Mouse (Mus musculus) neural tube, embryonic 15.5 days (tissue): ENCODE measurements at regions not wholly inside any gene's neighbourhood (a gene's known extent, or its start where the extent isn't known, plus 50 kb on each side); places are given as distances from the start of the nearest gene placed in this dataset.

Experiments used
- ATAC-seq: fragments of 200-750 bp; cut with Nextera tagmentation; 2 replicates; pipeline ENCODE4 v1.8.0; 2017; ENCODE audit warnings: mild to moderate bottlenecking, moderate TSS enrichment, moderate library complexity; ENCODE audit not compliant: low FRiP score
- H3K27ac ChIP-seq: fragments of 300-500 bp; sonication (generic); replicated peaks from 2 replicates; pipeline ENCODE4 v1.5.1; 2015; ENCODE audit warnings: mild to moderate bottlenecking, inconsistent platforms
- H3K27me3 ChIP-seq: fragments of 300-500 bp; sonication (generic); replicated peaks from 2 replicates; pipeline ENCODE4 v1.6.1; 2015; ENCODE audit warnings: inconsistent platforms
- H3K36me3 ChIP-seq: fragments of 300-500 bp; sonication (generic); 2 replicates; pipeline ENCODE4 v1.6.1; 2015; ENCODE audit warnings: inconsistent platforms
- H3K4me1 ChIP-seq: fragments of 300-500 bp; sonication (generic); 2 replicates; pipeline ENCODE4 v1.6.1; 2015; ENCODE audit warnings: inconsistent platforms
- H3K4me2 ChIP-seq: fragments of 300-500 bp; sonication (generic); 2 replicates; pipeline ENCODE4 v1.6.1; 2015; ENCODE audit warnings: inconsistent platforms, mild to moderate bottlenecking, moderate library complexity
- H3K4me3 ChIP-seq: fragments of 300-500 bp; sonication (generic); replicated peaks from 2 replicates; pipeline ENCODE4 v1.5.1; 2015; ENCODE audit warnings: mild to moderate bottlenecking, inconsistent platforms
- H3K9ac ChIP-seq: fragments of 300-500 bp; sonication (generic); replicated peaks from 2 replicates; pipeline ENCODE4 v1.6.1; 2015; ENCODE audit warnings: mild to moderate bottlenecking, inconsistent platforms
- H3K9me3 ChIP-seq: fragments of 300-500 bp; sonication (generic); replicated peaks from 2 replicates; pipeline ENCODE4 v1.6.1; 2016; ENCODE audit warnings: inconsistent platforms
- WGBS: fragments of 180-500 bp; shearing (Covaris S2); methylation state at CpG from one replicate; pipeline ENCODE4 v1.1.7; 2015; ENCODE audit warnings: mixed read lengths; 5-methylcytosine and 5-hydroxymethylcytosine counted together

DNA sequence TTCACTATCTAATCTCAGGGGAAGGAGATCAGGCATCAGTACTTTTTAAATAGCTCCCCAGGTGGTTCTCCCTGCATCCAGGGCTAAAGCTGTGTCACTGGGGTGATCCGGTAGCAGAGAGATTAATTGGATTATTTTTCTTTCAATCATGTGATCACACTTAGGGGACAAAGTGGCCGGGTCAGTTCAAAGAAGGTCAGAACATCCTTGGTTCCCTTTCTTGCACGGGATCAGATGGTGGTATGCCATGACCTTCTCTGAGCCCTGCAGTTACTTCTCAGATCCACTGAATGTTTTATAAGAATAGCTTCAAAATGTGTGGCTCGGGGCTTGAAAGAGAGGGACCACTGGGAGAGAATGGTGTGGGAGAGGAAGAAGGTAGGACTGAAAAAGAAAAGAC lies 333.6 kb downstream of the Mllt3 start:
- H3K27me3 ChIP-seq: no peaks in the 10 kb centered on the region
- H3K4me1 ChIP-seq: peaks cover 8% of the 10 kb centered on the region
- H3K4me3 ChIP-seq: no peak overlapping the region
- no peaks in the 10 kb centered on the region for H3K36me3 ChIP-seq
- no peaks in the 10 kb centered on the region for H3K9me3 ChIP-seq
- 39% methylated on average over 4 of the region's 4 CpGs for WGBS
- H3K27ac ChIP-seq: no peak overlapping the region
- no peak overlapping the region for H3K4me2 ChIP-seq
- ATAC-seq: no peak
- H3K9ac ChIP-seq: no peak overlapping the region

DNA sequence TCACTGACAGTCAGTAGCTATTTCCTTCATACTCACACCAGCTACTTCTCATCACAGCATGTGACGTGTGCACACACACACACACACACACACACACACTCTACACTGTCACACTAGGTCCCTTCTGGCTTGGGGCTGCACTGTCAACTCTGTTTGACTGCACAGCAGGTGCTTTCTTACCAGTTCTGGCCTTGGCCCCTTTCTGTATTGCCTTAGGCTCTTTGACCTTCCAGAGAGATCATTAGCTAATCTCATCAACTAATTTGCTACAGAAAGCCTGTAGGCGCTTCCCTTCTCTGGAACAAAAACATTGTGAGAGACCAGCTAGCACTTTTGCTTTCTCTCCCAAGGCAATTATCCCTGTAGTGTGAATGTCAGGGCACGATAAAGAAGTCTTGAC lies 334.4 kb downstream of the Mllt3 start:
- WGBS: 47% methylated on average over 3 of the region's 3 CpGs
- H3K4me3 ChIP-seq: no peak overlapping the region
- H3K9me3 ChIP-seq: no peaks in the 10 kb centered on the region
- no peak overlapping the region for H3K27ac ChIP-seq
- no peak overlapping the region for H3K4me2 ChIP-seq
- H3K4me1 ChIP-seq: peaks cover 8% of the 10 kb centered on the region
- no peak for ATAC-seq
- no peaks in the 10 kb centered on the region for H3K27me3 ChIP-seq
- no peak overlapping the region for H3K9ac ChIP-seq
- no peaks in the 10 kb centered on the region for H3K36me3 ChIP-seq

DNA sequence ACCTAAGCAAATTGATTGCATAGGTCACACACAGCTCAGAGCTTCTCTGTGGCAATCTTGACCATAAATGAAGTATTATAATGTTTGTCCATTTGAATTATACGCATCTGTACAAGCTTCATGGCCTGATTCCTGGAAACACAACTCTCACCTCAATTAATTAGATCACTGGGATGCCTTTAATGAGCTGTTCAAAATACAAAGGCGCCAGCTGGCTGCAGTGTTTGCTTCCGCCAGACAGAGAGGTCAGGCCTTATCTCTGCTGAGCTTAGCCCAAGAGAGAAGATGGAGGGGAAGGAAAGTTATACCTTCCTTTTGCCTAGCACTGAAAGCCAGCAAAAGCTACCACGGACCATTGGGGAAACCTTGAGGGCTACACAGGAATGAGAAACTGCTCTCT lies 336.2 kb downstream of the Mllt3 start:
- no peak overlapping the region for H3K4me2 ChIP-seq
- no peak overlapping the region for H3K9ac ChIP-seq
- no peaks in the 10 kb centered on the region for H3K4me1 ChIP-seq
- ATAC-seq: no peak
- H3K27me3 ChIP-seq: no peaks in the 10 kb centered on the region
- no peak overlapping the region for H3K27ac ChIP-seq
- H3K9me3 ChIP-seq: no peaks in the 10 kb centered on the region
- WGBS: 71% methylated on average over 4 of the region's 4 CpGs
- no peak overlapping the region for H3K4me3 ChIP-seq
- H3K36me3 ChIP-seq: no peaks in the 10 kb centered on the region

DNA sequence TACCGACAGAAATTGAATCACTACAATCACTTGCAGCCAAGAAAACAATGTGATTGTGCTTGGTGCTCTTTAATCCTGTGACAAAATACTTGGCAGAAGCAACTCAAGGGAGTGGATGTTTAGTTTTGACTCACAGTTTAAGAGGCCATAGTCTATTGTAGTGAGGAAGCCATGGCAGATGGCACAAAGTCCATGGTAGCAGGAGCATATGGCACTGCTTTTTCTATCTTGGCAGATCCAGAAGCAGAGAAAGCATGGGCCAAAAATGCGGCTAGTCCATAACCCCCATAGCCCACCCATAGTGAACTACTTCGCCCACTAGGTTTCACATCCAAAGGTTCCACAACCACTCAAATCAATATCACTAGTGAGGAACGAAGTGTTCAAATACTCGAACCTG lies 337.4 kb downstream of the Mllt3 start:
- Histone ChIP-seq H3K27me3 (no peaks in the 10 kb centered on the region), H3K27ac (no peak overlapping the region), H3K9me3 (no peaks in the 10 kb centered on the region), H3K9ac (no peak overlapping the region), H3K4me1 (no peaks in the 10 kb centered on the region), H3K4me2 (no peak overlapping the region), H3K36me3 (no peaks in the 10 kb centered on the region), H3K4me3 (no peak overlapping the region)
- no peak for ATAC-seq
- 94% methylated on average over 5 of the region's 5 CpGs for WGBS

DNA sequence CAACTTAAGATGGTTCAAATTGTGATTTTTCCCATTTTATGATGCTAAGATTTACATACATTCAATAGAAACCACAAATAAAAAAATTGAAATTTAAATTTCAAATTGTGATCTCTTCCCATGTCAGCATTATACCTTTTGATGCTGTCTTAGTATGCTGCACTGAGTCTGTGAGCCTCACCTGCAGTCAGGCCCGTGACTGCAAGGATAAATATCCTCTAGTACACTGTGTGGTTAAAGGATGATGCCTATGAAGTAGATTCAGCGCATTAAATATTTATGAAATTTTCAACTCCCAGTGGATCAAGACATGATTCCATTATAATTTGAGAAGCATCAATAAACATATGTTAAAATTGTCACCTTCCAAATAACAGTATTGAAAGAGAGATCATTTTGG lies 340.4 kb downstream of the Mllt3 start:
- ATAC-seq: no peak
- no peak overlapping the region for H3K4me2 ChIP-seq
- H3K9ac ChIP-seq: no peak overlapping the region
- no peaks in the 10 kb centered on the region for H3K4me1 ChIP-seq
- H3K9me3 ChIP-seq: no peaks in the 10 kb centered on the region
- no peaks in the 10 kb centered on the region for H3K27me3 ChIP-seq
- H3K27ac ChIP-seq: no peak overlapping the region
- H3K4me3 ChIP-seq: no peak overlapping the region
- no peaks in the 10 kb centered on the region for H3K36me3 ChIP-seq
- WGBS: 73% methylated on average over 2 of the region's 2 CpGs

DNA sequence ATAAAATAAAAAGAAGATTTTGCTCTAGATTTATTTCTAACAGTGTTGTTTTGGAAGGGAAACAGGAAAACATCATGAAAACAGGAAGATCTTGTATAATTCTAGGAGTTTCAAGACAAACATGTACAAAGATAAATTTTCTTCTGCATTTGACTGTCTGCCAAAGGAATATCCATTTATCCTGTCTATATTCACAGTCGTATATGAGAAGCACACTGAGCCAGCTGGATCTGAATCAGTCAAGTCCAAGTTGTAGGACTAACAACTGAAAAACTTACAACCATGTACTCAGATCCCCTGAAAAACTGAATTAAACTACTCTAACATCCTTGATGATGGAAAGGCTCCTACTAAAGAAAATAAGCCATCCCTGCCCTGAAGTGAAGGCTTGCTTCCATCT lies 348.2 kb downstream of the Mllt3 start:
- no peaks in the 10 kb centered on the region for H3K27me3 ChIP-seq
- H3K4me2 ChIP-seq: no peak overlapping the region
- H3K9ac ChIP-seq: no peak overlapping the region
- H3K4me3 ChIP-seq: no peak overlapping the region
- no peaks in the 10 kb centered on the region for H3K4me1 ChIP-seq
- no peaks in the 10 kb centered on the region for H3K36me3 ChIP-seq
- ATAC-seq: no peak
- WGBS: 84% methylated on average over 1 of the region's 1 CpGs
- no peaks in the 10 kb centered on the region for H3K9me3 ChIP-seq
- no peak overlapping the region for H3K27ac ChIP-seq

DNA sequence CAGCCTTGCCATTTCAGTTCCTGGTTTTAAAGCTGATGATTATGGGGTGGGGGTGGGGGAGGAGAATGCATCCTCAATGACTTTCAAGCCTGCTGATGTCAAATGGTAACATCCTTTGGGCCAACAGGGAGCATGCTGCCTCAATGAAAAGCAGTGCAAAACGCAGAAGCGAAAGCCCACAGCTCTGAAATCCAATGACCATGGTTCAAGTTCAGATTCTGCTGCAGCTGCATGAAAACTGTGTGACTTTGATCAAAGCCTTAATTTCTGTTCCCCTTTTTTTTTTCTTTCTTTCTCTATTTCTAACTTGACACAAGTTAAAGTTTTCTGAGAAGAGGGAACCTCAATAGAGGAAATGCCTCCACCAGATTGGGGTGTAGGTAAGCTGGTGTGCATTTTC lies 350.4 kb downstream of the Mllt3 start:
- no peak overlapping the region for H3K27ac ChIP-seq
- no peak overlapping the region for H3K9ac ChIP-seq
- no peaks in the 10 kb centered on the region for H3K4me1 ChIP-seq
- ATAC-seq: no peak
- H3K36me3 ChIP-seq: no peaks in the 10 kb centered on the region
- WGBS: 91% methylated on average over 2 of the region's 2 CpGs
- no peak overlapping the region for H3K4me2 ChIP-seq
- no peaks in the 10 kb centered on the region for H3K27me3 ChIP-seq
- H3K9me3 ChIP-seq: no peaks in the 10 kb centered on the region
- H3K4me3 ChIP-seq: no peak overlapping the region

DNA sequence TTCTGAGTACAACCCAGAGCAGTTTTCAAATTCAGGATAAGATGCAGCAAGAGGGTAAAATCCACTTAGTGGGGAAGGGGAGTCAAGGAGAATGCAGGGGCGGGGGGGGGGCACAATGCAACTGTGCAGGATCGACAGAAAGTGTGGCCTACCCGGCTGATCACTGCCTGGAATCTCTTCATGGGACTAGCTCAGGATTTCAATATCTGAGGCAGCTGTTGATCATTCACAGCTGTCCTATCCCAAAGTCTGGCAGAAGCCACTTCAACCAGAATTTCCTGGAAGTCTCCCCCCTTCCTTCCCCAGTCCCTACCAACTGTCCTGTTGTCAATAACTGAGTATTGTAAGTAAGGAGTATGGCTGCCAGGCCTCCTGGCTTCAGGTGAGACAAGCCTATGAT lies 362.1 kb downstream of the Mllt3 start:
- Histone ChIP-seq H3K36me3 (no peaks in the 10 kb centered on the region), H3K27me3 (no peaks in the 10 kb centered on the region), H3K4me2 (no peak overlapping the region), H3K4me3 (no peak overlapping the region), H3K9me3 (no peaks in the 10 kb centered on the region), H3K9ac (no peak overlapping the region), H3K4me1 (peaks cover 5% of the 10 kb centered on the region; the same call in 1 of the 2 replicates), H3K27ac (no peak overlapping the region)
- no peak for ATAC-seq
- 92% methylated on average over 3 of the region's 3 CpGs for WGBS

DNA sequence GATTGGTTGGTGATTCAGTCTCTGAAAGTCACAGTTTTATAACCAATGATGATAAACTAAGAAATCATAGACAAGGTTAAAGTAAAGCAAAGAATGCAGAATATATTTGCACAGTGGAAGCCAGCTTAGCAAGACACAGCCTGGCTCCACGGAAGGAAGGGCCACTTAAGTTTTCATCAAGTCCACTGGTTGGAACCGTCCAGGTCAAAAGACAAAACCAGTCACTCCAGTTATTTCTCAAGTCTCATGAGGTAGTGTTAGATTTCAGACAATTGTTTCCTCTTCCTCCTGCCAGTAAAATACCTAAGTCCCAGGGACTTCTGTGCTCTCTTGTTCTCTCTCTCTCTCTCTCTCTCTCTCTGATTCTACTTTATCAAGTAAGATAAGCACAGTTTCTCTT lies 363.0 kb downstream of the Mllt3 start:
- no peak overlapping the region for H3K27ac ChIP-seq
- H3K27me3 ChIP-seq: no peaks in the 10 kb centered on the region
- peaks cover 5% of the 10 kb centered on the region; the same call in 1 of the 2 replicates for H3K4me1 ChIP-seq
- no peak for ATAC-seq
- WGBS: 80% methylated on average over 2 of the region's 2 CpGs
- H3K4me3 ChIP-seq: no peak overlapping the region
- H3K9me3 ChIP-seq: no peaks in the 10 kb centered on the region
- no peak overlapping the region for H3K4me2 ChIP-seq
- no peak overlapping the region for H3K9ac ChIP-seq
- H3K36me3 ChIP-seq: no peaks in the 10 kb centered on the region

DNA sequence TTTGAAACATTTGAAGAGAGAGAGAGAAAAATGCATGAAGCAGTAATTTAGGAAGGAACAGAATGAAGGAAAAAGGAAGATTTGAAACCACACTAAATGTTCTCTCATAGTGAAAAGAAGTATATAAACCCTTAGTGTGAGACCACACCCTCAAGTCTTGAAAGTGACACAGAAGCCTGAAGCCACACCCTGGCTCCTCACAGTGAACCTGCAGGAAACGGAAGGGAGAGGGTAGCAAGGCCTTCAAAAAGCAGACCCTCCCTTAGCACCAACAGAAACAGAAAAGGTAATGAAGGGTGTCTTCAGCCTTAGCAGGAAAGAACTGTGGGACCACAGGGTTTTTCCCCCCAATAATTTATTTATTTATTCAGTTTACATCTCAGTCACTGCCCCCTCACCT lies 363.7 kb downstream of the Mllt3 start:
- no peaks in the 10 kb centered on the region for H3K9me3 ChIP-seq
- WGBS: 58% methylated on average over 1 of the region's 1 CpGs
- no peak overlapping the region for H3K4me2 ChIP-seq
- no peak overlapping the region for H3K4me3 ChIP-seq
- no peak overlapping the region for H3K27ac ChIP-seq
- H3K9ac ChIP-seq: no peak overlapping the region
- H3K27me3 ChIP-seq: no peaks in the 10 kb centered on the region
- peaks cover 5% of the 10 kb centered on the region; the same call in 1 of the 2 replicates for H3K4me1 ChIP-seq
- no peaks in the 10 kb centered on the region for H3K36me3 ChIP-seq
- no peak for ATAC-seq

DNA sequence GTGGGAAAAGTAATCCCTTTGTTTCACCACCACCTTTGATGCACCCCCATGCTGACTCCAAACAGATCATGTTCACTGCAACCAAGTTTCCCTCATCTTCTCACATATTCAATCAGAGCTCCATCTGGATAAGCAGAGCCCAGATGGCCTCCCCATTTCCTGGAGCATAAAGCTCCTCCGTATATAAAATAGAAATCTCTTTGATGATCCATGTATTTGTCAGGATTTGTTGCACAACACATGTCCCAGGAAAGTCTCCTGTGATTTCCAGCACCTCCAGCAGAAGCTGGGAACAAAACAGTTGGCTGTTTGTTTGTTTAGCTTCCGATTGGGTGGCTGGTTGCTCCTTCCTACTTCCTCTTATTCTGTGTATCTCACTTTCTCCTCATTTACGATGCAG lies 364.9 kb downstream of the Mllt3 start:
- ATAC-seq: no peak
- Histone ChIP-seq H3K27me3 (no peaks in the 10 kb centered on the region), H3K9ac (no peak overlapping the region), H3K27ac (no peak overlapping the region), H3K9me3 (no peaks in the 10 kb centered on the region), H3K36me3 (no peaks in the 10 kb centered on the region), H3K4me3 (no peak overlapping the region), H3K4me2 (no peak overlapping the region), H3K4me1 (peaks cover 5% of the 10 kb centered on the region; the same call in 1 of the 2 replicates)
- WGBS: 57% methylated on average over 3 of the region's 3 CpGs

DNA sequence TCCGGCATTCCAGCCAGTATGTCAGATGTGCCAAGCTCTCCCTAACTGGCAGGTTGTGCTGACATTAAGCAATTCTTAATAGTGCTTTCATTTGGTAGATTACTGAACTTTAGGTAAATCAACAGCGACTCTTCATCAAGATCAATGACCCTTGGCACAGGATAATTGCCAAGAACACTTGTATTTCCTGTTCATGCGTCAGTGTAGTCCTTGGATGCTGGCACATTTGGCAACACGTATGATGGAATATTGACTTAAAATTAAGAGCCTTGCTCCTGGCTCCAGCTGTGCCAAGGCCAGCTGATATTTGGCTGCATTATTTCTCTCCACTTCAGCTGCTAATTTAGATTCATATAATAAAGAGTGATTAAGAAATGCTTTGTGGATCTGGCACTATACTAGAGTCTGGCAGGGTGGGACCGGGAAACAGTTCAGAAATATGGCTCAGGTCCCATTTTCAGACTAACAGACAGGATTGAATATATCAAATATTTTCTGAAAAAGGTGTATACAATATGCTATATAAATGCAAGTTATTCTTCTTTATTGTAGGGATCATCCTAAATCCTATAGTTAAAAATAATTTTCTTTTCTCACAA lies 365.5 kb downstream of the Mllt3 start:
- WGBS: 56% methylated on average over 5 of the region's 5 CpGs
- Histone ChIP-seq H3K4me1 (peaks cover 5% of the 10 kb centered on the region; the same call in 1 of the 2 replicates), H3K9me3 (no peaks in the 10 kb centered on the region), H3K4me3 (no peak overlapping the region), H3K9ac (no peak overlapping the region), H3K27ac (no peak overlapping the region), H3K4me2 (no peak overlapping the region), H3K36me3 (no peaks in the 10 kb centered on the region), H3K27me3 (no peaks in the 10 kb centered on the region)
- ATAC-seq: no peak

DNA sequence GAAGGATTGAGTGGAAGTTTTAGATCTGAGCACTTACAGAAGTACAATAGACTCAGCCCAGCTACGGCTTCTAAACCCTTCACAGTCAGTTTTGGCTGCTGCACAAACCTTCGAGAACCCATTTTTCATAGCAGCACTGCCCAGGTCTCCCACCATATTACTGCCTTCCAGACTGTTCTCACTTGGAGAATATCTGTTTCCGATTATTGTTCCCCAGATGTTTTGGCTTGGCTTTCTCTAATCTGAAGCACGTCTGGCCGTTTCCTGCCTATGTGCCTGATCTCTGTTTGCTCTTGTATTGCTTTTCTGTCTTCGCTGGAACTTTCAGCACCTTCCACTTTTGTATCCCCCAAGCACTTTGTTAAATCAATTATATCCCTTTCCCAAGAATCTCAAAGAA lies 368.0 kb downstream of the Mllt3 start:
- Histone ChIP-seq H3K27ac (no peak overlapping the region), H3K36me3 (no peaks in the 10 kb centered on the region), H3K27me3 (no peaks in the 10 kb centered on the region), H3K9me3 (no peaks in the 10 kb centered on the region), H3K4me3 (no peak overlapping the region), H3K4me1 (peaks cover 5% of the 10 kb centered on the region; the same call in 1 of the 2 replicates), H3K4me2 (no peak overlapping the region), H3K9ac (no peak overlapping the region)
- WGBS: 85% methylated on average over 6 of the region's 6 CpGs
- ATAC-seq: no peak
